Mouse (Mus musculus) erythroblast, embryonic 14.5 days (primary cell): Measurements from ENCODE around the gene Cep126.

ENCODE experiments used
- GATA1 ChIP-seq: IDR thresholded peaks from 2 replicates; pipeline ENCODE4 v1.6.1; 2012; ENCODE audit warnings: low read length, inconsistent platforms, mixed read lengths
- TAL1 ChIP-seq: IDR thresholded peaks from 3 replicates; pipeline ENCODE4 v1.6.1; 2012; ENCODE audit warnings: low read length, inconsistent platforms, mixed read lengths

DNA sequence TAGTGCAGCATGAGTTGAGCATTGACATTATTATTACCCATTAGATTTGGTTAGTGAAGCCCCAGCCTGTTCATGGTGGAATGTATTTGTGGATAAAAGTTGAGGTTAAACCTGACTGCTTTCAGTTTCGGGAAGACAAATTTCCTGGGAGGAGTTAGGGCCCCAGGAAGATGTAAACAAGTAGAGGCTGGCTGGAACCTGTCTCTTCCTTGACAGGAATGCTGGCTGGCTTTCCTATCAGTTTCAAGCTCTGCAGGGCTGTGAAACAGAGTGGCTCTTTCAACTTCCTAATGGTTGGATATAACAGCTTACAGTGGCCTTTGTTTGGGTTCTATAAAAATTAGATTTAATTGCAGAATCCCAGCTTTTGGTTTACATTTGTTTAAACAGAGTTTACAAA, 79.3 kb downstream of the Cep126 start:
- TF ChIP-seq TAL1 (no peak), GATA1 (no peak)
